Mouse (Mus musculus): ENCODE data around the gene Ap5m1. TPM values are rescaled to one million over a fixed set of nuclear protein-coding genes. Genes with fewer than 3 reads are reported as not detected.

Gene Ap5m1
- polyA plus RNA-seq, 1 experiment from 2014 or later = 14.7 TPM

DNA sequence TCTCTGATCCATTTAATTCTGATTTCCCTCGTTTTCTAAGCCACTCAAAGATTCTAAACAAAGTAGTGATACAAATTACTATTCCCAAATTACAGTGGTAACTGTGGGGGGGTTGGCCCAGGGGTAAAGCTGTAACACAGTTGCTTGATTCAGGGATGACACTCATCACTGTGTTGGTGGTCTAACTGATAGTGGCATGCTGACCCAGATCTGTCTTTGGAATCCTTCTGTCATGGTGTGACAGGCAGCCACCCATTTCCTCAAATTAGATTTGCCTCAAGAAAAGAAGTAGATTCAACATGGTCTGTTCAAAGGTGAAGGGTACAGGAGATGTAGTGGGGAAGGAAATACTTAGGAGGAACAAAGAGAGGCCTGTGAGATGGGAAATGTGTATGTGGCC, 72.3 kb downstream of the Ap5m1 start:
- H3K9ac ChIP-seq (ENCODE audit: low read depth, low read length) = no peak overlapping the region
- ATAC-seq = no peak
- H3K4me1 ChIP-seq (replicated peaks; ENCODE audit: control insufficient read depth, insufficient read depth, low read length) = no peaks in the 10 kb centered on the region
- 56% methylated on average over 1 of the region's 1 CpGs for WGBS
- no peaks in the 10 kb centered on the region for H3K9me3 ChIP-seq (ENCODE audit: control insufficient read depth)
- H3K27me3 ChIP-seq (replicated peaks; ENCODE audit: control insufficient read depth, insufficient read depth, low read length) = no peaks in the 10 kb centered on the region
- H3K4me3 ChIP-seq (ENCODE audit: low read depth, low read length) = no peak overlapping the region
- H3K4me2 ChIP-seq (replicated peaks; ENCODE audit: low read depth) = no peak overlapping the region
- H3K27ac ChIP-seq (ENCODE audit: low read depth, low read length) = no peak overlapping the region
- no peaks in the 10 kb centered on the region for H3K36me3 ChIP-seq (ENCODE audit: control insufficient read depth, insufficient read depth)
- TF ChIP-seq CTCF (IDR thresholded peaks at IDR 0.05; ENCODE audit: low read depth) = no peak

DNA sequence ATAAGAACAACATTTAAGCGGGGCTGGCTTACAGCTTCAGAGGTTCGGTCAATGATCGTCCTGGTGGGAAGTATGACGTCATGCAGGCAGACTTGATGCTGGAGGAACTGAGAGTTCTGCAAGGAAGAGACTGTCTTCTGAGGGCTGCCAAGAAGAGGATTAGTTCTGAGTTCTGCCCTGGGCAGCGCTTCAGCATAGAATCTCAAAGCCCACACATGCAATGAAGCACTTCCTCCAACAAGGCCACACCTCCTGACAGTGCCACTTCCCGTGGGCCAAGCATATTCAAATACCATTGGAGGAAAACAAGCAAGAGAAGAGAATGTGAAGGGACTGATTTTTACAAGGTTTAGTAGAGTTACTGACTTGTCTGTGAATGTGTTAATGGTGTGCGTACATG, 74.9 kb downstream of the Ap5m1 start:
- Histone ChIP-seq H3K27ac (ENCODE audit: low read depth, low read length) (no peak overlapping the region), H3K4me3 (ENCODE audit: low read depth, low read length) (no peak overlapping the region), H3K9me3 (ENCODE audit: control insufficient read depth) (no peaks in the 10 kb centered on the region), H3K36me3 (ENCODE audit: control insufficient read depth, insufficient read depth) (no peaks in the 10 kb centered on the region), H3K4me2 (replicated peaks; ENCODE audit: low read depth) (no peak overlapping the region), H3K4me1 (replicated peaks; ENCODE audit: control insufficient read depth, insufficient read depth, low read length) (no peaks in the 10 kb centered on the region), H3K9ac (ENCODE audit: low read depth, low read length) (no peak overlapping the region), H3K27me3 (replicated peaks; ENCODE audit: control insufficient read depth, insufficient read depth, low read length) (no peaks in the 10 kb centered on the region)
- WGBS = 90% methylated on average over 7 of the region's 7 CpGs
- no peak for ATAC-seq
- TF ChIP-seq CTCF (IDR thresholded peaks at IDR 0.05; ENCODE audit: low read depth) = no peak

Other genes starting within 250 kb of the Ap5m1 start
- 24.7 and 26.7 TPM in 2 replicates for gene Exoc5, start 556 bp downstream of the Ap5m1 start, polyA plus RNA-seq (2015; fragmentation: Nextera tagmentation; extraction: Ambion mirVana)
- gene Naa30, start 106.1 kb downstream of the Ap5m1 start, polyA plus RNA-seq (2015; fragmentation: Nextera tagmentation; extraction: Ambion mirVana) = 10.9 and 11.4 TPM in 2 replicates
- gene ccdc198, start 179.4 kb downstream of the Ap5m1 start, polyA plus RNA-seq (2015; fragmentation: Nextera tagmentation; extraction: Ambion mirVana) = 135 and 146 TPM in 2 replicates

Measured in intestine, postnatal 0 days (tissue).